Mouse (Mus musculus): Measurements from ENCODE around the gene Eogt.

Gene Eogt

DNA sequence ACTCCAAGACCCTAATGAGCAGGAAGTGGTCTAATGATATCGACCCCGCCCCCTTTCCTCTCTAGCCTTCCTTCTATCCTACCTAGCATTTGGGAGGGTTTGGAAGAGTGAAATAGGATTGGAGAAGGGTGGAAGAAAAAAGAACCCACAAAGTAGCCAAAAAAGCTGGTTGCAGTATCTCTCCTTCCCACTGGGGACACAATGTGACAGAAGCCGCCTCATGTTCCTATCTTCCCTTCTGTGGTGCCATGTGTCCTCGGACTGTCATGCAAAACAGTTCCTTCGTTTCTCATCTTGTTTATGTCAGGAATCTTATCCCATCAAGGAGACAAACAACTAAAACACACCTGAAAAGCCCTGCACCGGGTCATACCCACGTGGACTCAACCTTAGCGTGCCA is 42.9 kb downstream of the Eogt start:
- DNase-seq (ENCODE audit: low spot score in 2 of 2): no peak

DNA sequence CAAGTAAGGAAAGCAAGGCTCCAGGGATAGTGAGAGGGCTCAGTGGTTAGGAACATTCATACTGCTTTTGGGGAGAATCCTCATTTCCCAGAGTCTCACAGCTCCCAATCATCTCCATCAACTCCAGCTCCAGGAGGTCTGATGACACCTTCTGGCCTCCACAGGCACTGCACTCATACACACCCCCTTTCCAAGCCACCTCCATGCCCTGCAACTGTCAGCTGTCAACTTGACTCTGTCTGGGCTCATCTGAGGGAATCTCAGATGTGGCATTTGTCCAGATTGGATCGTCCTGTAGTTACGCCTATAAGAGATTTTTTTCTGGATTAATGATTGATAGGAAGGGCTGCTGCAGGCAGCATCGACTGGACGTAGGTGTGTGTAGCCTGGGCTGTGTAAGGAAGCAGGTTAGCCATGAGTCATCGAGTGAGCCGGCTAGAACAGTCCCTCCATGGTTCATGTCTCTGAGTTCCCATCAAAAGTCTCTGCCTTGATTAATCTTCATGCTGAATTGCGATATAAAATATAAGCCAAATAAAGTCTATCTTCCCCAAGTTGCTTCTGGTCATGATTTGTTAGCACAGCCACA is 44.6 kb downstream of the Eogt start:
- no peak for DNase-seq (ENCODE audit: low spot score in 2 of 2)

DNA sequence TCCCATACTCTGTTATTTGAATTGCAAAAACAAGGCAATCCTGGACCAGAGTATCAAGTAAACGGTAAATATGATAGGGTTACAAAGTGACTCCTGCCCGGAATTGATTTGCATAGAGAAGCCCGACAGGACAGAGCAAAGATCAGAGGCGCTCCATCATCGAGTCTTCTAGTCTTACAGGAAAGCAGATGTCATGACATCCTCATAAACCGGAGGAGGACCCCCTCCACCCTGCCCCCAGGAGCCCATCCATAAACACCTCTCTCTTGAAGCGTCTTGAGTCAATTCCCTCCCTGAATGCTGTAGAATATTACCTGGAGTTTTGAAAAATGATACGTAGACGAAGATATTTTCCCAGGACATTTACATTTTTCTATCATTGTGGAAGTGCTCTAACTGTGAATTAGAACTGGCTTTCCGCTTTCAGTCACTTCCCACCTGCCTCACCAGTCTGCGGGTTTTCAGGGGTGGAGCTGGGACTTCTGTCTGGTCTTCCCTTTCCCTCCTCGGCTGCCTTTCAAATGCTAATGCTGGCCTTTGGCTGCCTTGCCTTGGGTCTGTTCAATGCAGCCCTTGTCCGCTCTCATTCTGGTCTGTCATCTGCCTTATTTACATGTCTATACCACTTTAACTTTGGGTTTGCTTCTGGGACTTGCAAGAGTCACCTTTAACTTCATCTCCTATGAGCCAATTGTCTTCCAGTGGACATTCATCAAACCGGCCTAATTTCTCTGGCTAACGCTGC is 46.9 kb downstream of the Eogt start:
- no peak for DNase-seq (ENCODE audit: low spot score in 2 of 2)

DNA sequence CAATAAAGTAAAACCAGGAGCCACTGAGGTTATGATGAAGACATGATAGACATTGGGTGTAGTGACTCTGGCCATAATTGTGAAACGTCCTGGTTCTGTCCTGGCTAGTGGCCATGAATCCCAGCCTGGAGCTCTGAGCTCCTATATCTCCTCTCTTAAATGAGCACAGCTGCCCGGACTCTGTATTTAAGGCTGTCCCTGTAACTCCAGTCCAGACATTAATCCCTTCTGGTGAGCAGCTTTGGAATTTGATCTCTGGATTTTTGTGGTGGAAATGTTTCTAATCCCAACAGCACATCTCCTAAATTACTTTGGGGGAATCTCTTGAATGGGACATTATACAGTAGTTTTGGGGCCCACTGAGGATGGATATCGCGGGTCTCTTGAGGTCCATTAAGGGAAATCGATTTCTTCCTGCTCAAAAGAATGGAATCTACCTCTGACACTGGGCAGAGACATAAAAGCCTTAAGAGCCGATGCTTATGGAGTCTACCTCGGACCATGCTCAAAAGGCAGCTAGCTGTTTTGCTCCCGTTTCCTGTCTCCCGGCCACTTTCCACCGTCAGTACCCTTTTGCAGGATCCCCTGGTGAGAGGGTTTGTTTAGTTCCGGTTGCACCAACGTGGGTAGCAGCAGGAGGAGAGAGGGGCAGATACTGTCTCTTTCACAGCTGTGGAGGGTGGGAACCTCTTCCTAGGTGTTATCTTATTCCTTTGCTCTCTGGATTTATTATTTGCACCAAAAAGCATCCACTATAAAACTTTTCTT is 47.6 kb downstream of the Eogt start:
- no peak for DNase-seq (ENCODE audit: low spot score in 2 of 2)

GRCm38 (mm10) chr6:97082336-97082735 is 66.6 kb downstream of the Eogt start:
- no peak for DNase-seq (ENCODE audit: low spot score in 2 of 2)

- no peak for DNase-seq (ENCODE audit: low spot score in 2 of 2)
Measured at GRCm38 (mm10) chr6:97080016-97080415, 69.0 kb downstream of the Eogt start.

DNA sequence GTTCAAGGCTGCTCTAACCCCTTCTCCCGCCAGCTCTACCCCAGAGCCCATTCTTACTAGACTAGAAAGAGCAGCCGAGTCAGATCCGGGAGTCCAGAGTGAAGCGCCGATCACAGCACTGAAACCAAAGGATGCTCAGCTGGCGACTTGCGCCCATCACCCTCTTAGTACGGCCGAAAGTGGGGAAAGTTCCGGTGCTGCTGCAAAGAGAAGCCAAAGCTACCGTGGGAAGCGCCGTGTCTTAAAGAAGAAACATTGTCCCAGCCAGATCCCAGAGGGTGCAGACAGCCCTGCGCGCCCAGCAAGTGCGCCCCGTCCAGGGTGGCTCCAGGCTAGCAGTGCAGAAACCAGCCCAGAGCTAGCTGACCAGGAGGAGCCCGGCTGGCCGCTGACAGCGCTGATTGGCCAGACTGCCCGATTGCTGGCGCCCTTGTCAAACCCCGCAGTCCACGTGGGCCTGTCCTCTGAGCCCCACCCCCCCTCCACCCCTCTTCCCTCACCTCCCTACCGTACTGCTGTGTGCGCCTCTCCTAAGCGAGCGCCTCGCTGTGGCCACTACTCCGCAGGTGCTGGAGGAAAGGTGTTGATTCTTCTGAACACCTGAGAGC is 88.8 kb downstream of the Eogt start, which contains the start of gene Fam19a4:
TSS of gene Fam19a4 (minus strand) at position 340 of the 608 bp plus-strand sequence.
- peak in 1 of 2 experiments; percentile 3 for DNase-seq (ENCODE audit: low spot score in 2 of 2)
